Mouse (Mus musculus) Patski (cell line): ENCODE measurements around the gene A630095N17Rik. TPM values are rescaled to one million over a fixed set of nuclear protein-coding genes. Genes with fewer than 3 reads are reported as not detected.

Experiments used
- ATAC-seq: fragments of 100-300 bp; one replicate; pipeline ENCODE4 v1.8.0; 2021
- CTCF ChIA-PET: fragments of 350-600 bp; sonication (Branson Sonifier 250); formaldehyde crosslinking; loops from one replicate; lab custom pipeline; 2022; ENCODE audit warnings: inconsistent platforms; lab: Charles Lee
- POLR2A ChIA-PET: fragments of 350-600 bp; sonication (Branson Sonifier 250); formaldehyde crosslinking; loops from one replicate; lab custom pipeline; 2022; ENCODE audit warnings: antibody characterized with exemption, inconsistent platforms; lab: Charles Lee
- DNase-seq: peaks from one replicate; pipeline ENCODE4 v3.0.0-alpha.2; 2011; ENCODE audit warnings: low read depth, low spot score
- H3K27me3 ChIP-seq: fragments of 371-371 bp; one replicate; pipeline ENCODE4 v1.5.1; 2021
- CTCF ChIP-seq: fragments of 100-300 bp; IDR thresholded peaks from one replicate; pipeline ENCODE4 v1.5.1; 2021
- in situ Hi-C: fragments of 300-500 bp; cut with MboI; formaldehyde crosslinking; loops from 3 replicates; pipeline ENCODE4 v1.11.1; 2018; ENCODE audit warnings: low pct_unique_long_range_greater_than_20kb, mixed read lengths
- polyA plus RNA-seq: library from polyadenylated mRNA; unstranded; gene quantifications from one replicate; pipeline ENCODE4 v1.2.3, GENCODE M21; 2021

A630095N17Rik gene
- 0.15 TPM for polyA plus RNA-seq

DNA sequence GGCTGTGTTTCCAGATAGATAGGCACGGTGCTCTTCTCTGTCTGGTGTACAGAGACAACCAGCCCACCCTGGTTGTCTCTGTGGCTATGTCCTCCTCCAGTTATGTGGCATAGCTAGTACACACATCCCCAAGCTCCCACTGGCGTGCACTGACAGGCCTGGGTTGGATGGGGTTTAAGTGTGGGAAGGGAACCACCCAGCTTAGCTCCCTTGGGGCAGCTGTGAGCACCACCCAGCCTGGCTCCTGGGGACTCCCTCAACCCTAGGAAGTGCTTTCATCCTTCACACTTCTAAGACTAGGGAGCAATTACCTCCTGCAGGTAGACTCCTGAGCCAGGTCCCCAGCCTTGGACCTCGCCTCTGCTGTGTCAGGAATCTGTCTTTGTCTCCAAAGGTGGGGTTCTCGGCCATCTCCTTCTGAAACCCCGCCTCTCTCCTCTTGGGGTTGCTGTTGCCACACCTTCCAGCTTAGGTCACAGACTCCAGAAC is at the start of gene A630095N17Rik:
A630095N17Rik (minus strand) TSS at position 439 of the 489 bp plus-strand sequence.
- no peak for DNase-seq
- no peak for TF ChIP-seq CTCF
- ATAC-seq, result no peak
- ChIA-PET POLR2A (interaction anchor here (1.4 kb wide), 1 partner anchor 13 kb away, joined by 6 read pairs; no protein-coding TSS in a partner anchor), CTCF (no interaction called here)
- in situ Hi-C loops, result no loop called here
- no peaks in the 10 kb centered on the region for H3K27me3 ChIP-seq

DNA sequence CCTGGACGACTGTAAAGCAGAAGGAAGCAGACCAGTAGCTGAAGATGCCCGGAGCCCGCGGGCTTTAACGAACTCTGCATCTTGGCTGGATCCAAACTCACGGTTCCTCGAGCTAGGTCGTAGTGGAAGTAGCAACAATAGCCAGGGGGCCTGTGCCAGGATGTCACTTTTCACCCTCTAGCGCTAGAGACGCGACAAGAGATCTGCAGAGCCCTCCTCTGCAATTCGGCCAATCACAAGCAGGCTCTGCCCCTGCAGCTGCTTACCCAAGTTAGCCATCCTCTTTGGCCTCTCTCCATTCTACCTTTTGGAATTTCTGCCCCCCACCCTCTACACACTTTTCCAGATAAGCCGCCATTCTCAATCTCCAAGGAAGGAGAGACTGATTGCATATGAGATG is 46.3 kb upstream of the A630095N17Rik start, which contains the start of gene Resp18:
Resp18 (minus strand) TSS at position 188 of the 400 bp plus-strand sequence.
- TF ChIP-seq CTCF, result no peak
- ChIA-PET POLR2A (no interaction called here), CTCF (no interaction called here)
- peaks cover 22% of the 10 kb centered on the region for H3K27me3 ChIP-seq
- ATAC-seq (no peak), DNase-seq (no peak)
- in situ Hi-C loops, result no loop called here

DNA sequence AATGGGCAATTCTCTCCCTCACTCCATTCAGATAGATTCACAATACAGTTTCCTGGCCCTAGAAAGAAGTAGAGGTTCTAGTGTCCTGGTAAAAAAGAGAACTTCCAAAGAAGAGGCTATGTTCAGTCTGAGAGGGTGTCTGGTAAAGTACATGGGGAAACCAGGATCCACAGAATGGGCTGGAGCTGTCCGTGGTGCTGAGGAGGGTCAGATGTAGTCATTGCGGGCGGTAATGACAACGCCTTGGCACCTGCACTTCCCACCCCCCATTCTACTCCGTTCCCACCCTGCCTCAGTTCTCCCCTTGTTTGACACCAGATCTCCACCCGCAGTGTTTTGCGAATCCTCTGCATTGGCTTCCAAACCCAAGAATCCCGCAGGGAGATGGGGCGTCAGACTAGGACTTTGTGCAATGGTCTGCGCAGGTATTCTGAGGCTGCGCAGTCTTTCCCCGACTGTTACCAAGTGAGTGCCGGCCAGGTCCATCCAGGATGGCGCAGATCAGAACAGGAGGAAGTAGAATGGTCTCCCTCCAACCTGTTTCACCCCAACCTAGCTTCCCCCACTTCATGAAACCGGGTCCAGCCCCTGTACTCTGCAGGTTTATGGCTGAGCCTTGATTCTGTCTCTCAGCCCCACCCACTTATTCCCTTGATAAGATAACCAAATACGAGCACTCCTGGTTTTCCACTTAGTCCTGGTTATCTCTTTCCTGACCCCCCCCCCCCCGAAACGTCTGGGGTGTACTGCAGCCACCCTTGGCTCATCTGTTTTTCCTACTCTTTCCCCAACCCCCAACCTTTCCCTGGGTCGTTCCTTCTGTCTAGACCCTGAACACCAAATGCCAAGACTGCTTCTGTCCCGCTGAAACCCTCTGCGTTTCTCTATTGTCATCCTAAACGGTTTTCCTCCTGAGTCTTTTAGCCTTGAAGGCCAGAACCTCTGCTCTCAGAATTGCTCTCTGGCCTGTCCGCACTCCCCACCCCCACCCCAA is 45.6 kb upstream of the A630095N17Rik start:
- DNase-seq (peak; percentile 9), ATAC-seq (no peak)
- no peak for TF ChIP-seq CTCF
- CTCF ChIA-PET, result no interaction called here
- in situ Hi-C loops, result no loop called here
- H3K27me3 ChIP-seq, result peaks cover 27% of the 10 kb centered on the region
- POLR2A ChIA-PET, result interaction anchor here (1.2 kb wide), 1 partner anchor 22 kb away, joined by 6 read pairs; no protein-coding TSS in a partner anchor

DNA sequence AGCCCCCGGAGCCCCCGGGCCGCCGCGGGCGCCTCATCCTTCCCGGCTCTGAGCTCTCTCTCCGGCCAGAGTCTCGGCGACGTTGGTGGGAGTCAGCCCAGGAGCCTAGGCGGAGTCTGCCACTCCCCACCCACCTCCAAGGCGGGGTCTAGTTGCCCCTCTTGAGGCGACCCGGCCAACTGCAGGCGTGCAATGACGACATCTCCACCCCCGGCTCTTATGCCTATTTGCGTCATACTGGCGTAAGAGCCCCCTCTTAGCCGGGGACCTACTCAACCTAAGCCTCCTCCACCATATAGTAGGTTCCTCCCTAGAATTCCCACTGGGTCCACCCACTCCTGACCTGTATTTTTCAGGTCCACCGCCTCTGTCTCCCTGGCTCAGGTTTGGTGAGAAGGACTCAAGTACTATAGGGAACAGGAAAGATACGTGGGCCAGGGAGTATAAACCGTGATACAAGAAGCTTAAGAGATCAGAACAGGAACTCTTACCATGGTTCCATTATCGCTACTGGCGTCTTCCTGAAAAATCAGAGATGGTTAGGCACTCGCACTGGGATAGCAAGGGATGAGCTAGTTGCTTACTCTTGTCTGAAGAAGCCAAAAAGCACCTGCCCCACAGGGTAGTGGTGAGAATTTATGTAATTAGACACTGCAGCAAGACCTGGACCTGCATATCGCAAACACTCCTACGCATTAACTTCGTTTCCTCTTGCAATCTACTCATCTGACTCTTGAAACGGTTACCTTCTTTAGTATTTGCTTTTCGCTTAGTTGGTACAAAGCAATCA is 32.4 kb upstream of the A630095N17Rik start, which contains the start of gene Ptprn:
Ptprn (minus strand) TSS at position 412 of the 790 bp plus-strand sequence.
- TF ChIP-seq CTCF, result no peak
- peaks cover 51% of the 10 kb centered on the region for H3K27me3 ChIP-seq
- CTCF ChIA-PET, result interaction anchor here (1.2 kb wide), 1 partner anchor 10 kb away, joined by 6 read pairs; no protein-coding TSS in a partner anchor
- no peak for ATAC-seq
- DNase-seq, result no peak
- POLR2A ChIA-PET, result no interaction called here
- in situ Hi-C loops, result loop anchor here (10.0 kb wide), 1 partner anchor 319 kb away; no protein-coding TSS in a partner anchor

DNA sequence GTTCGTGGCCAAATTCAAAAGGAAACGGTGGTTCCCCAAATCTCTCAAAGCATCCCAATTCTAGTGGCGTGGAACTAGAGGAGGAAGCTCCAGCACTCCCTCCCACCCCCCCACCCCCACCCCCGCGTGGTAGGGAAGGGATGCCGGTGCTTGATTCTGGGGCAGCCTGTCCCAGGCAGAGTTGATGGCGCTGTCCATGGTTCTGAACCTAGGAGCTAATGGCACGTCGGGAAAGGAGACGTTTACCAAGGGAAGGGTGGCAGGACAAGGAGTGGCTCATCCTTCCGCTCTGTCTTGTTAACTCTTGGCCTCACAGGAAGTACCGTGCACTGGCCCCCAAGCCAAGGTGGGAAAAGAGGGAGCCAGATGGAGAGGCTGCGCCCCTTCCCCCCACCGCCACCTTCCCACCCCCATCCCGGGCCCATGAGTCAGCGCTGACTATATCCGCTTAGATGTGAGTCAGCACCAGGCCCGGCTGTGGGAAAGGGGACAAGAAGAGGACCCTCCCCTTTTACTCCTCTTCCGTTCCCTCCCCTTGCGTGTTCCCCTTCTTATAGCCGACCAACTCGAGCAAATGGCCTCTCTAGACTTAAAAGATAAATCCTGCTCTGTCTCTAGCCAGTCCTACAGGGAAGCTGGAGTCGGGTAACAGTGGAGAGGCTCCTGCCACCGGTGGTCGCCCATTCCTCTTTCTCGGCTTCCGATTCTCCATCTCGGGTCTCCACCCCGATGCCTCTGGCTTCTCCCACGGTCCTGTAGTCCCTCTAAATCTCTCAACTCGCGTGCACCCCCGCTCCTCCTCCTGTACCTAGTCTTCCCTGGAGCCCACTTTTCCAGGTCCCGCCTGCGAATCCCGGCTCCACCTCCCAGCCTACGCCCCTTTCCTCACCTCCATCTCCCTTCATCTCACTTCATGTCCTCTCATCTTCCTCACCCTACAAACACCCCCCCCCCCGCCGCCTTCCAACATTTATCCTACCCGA is 31.4 kb upstream of the A630095N17Rik start:
- ChIA-PET POLR2A (no interaction called here), CTCF (no interaction called here)
- DNase-seq (peak; percentile 42), ATAC-seq (peak; percentile 44)
- in situ Hi-C loops, result loop anchor here (10.0 kb wide), 1 partner anchor 318 kb away; no protein-coding TSS in a partner anchor
- TF ChIP-seq CTCF, result no peak
- H3K27me3 ChIP-seq, result peaks cover 42% of the 10 kb centered on the region

DNA sequence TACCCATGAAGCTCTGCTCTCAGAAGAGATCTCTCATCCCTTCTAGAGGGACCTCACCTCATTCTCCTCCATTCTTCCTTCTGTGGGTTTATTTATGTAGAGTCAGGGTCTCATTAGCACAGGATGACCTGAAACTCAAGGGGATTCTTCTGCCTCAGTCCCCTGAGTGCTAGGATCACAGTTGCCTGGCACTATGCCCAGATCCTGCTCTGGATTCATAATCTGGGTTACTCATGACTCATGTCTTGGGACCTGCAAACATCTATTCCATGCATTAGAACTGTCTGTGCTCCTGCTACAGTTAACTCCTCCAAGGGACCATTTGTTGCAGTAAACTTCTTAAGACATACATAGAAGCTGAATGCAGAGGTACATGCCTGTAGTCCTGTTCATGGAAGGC is 29.4 kb upstream of the A630095N17Rik start:
- DNase-seq (no peak), ATAC-seq (no peak)
- in situ Hi-C loops, result loop anchor here (10.0 kb wide), 1 partner anchor 316 kb away; no protein-coding TSS in a partner anchor
- ChIA-PET POLR2A (no interaction called here), CTCF (no interaction called here)
- TF ChIP-seq CTCF, result no peak
- H3K27me3 ChIP-seq, result peaks cover 26% of the 10 kb centered on the region

DNA sequence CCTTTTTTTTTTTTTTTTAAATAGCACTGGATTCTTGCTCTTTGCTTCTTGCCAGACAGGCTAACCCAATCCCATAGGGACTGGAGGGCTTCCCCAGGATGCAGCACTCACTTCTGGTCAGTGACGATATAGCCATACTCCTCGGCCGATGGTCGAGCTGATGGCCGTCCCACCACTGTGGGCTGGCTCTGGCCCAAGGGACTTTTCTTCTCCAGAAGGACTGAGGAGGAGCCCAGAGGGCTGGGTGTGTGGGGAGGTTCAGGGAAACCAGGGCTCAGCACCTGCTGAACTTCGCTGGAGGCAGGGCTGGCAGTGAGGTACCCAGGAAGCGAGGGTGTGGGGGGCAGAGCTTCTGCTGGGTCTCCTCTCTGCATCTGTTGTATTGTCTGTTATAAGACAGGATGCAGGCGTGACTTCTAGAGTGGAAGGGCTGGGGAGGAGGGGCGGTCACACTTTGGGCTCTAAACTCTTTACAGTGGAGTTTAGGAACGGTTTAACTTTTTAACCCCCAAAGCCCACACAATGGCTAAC is 23.7 kb upstream of the A630095N17Rik start:
- in situ Hi-C loops, result loop anchor here (10.0 kb wide), 1 partner anchor 71 kb away; the partner anchor contains the start of gene Abcb6
- CTCF ChIA-PET, result interaction anchor here (0.6 kb wide), 1 partner anchor 320 kb away, joined by 3 read pairs; the partner anchor contains the start of gene Cfap65
- DNase-seq, result no peak

DNA sequence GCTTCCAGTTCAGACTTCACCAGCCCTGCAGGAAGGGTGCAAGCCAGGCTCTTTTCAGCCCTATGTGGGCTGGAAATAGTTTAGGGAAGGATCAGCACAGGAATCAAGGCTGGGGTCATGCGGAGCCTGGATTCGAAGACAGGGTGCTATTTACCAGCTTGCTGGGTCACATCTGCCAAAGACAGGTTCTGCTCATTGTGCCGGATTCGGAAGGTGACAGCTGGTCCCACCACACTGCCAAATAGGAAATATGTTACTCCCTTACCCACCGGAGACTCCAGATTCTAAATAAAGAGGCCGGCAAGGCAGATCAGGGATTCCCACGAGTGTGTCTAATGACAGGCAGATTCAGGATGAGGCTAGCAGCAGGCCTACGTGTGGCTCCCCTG is 22.7 kb upstream of the A630095N17Rik start:
- ChIA-PET CTCF (interaction anchor here (0.7 to 1.5 kb wide), 8 partner anchors 10 to 332 kb away, joined by 3 to 6 read pairs (median 3); no protein-coding TSS in a partner anchor), POLR2A (interaction anchor here (0.9 to 1.2 kb wide), 2 partner anchors 114 to 120 kb away, joined by 3 to 5 read pairs; partner anchors contain the start of gene Slc23a3)
- no peaks in the 10 kb centered on the region for H3K27me3 ChIP-seq
- no peak for TF ChIP-seq CTCF
- DNase-seq, result no peak
- ATAC-seq, result no peak
- in situ Hi-C loops, result loop anchor here (10.0 kb wide), 1 partner anchor 70 kb away; the partner anchor contains the start of gene Abcb6

More for the DNA sequence above, 23.7 kb upstream of the A630095N17Rik start:
- POLR2A ChIA-PET, result interaction anchor here (0.7 kb wide), 1 partner anchor 21 kb away, joined by 6 read pairs; no protein-coding TSS in a partner anchor
- H3K27me3 ChIP-seq, result peaks cover 3% of the 10 kb centered on the region
- ATAC-seq, result no peak
- TF ChIP-seq CTCF, result no peak
